Mouse (Mus musculus) hindbrain, embryonic 10.5 days (tissue): ENCODE measurements around the gene Polk. TPM values are rescaled to one million over a fixed set of nuclear protein-coding genes. Genes with fewer than 3 reads are reported as not detected.

Experiments used
- DNase-seq: peaks from one replicate; pipeline ENCODE4 v3.0.0-alpha.2; 2017; ENCODE audit warnings: low spot score
- H3K27ac ChIP-seq: fragments of 300-500 bp; sonication (generic); 2 replicates; pipeline ENCODE4 v1.5.1; 2016; ENCODE audit warnings: mild to moderate bottlenecking, moderate library complexity
- H3K27me3 ChIP-seq: fragments of 300-500 bp; sonication (generic); 2 replicates; pipeline ENCODE4 v1.6.1; 2016; ENCODE audit warnings: mild to moderate bottlenecking; ENCODE audit not compliant: poor library complexity, insufficient read depth, severe bottlenecking
- H3K36me3 ChIP-seq: fragments of 300-500 bp; sonication (generic); 2 replicates; pipeline ENCODE4 v1.6.1; 2016; ENCODE audit warnings: mild to moderate bottlenecking, moderate library complexity
- H3K4me1 ChIP-seq: fragments of 300-500 bp; sonication (generic); replicated peaks from 2 replicates; pipeline ENCODE4 v1.6.1; 2016; ENCODE audit warnings: mild to moderate bottlenecking
- H3K4me3 ChIP-seq: fragments of 300-500 bp; sonication (generic); 2 replicates; pipeline ENCODE4 v1.5.1; 2016; ENCODE audit warnings: mild to moderate bottlenecking, moderate library complexity
- H3K9me3 ChIP-seq: fragments of 300-500 bp; sonication (generic); 2 replicates; pipeline ENCODE4 v1.6.1; 2016; ENCODE audit warnings: mild to moderate bottlenecking, moderate library complexity
- WGBS: fragments of 180-500 bp; shearing (Covaris S2); methylation state at CpG from one replicate; pipeline ENCODE4 v1.1.7; 2016; 5-methylcytosine and 5-hydroxymethylcytosine counted together
- polyA plus RNA-seq: library from polyadenylated mRNA; unstranded; fragments of >200 nt; fragmentation: Nextera tagmentation; extraction: Ambion mirVana; gene quantifications from 2 replicates; pipeline ENCODE4 v1.2.1, GENCODE M21; 2016

The Polk gene
- polyA plus RNA-seq, 1 experiment from 2014 or later, result 7.5 TPM

GRCm38 (mm10) chr13:96544506-96544905, 2.1 kb upstream of the Polk start:
- Histone ChIP-seq H3K36me3 (peaks cover 5% of the 10 kb centered on the region), H3K9me3 (no peaks in the 10 kb centered on the region), H3K4me3 (no peak overlapping the region), H3K4me1 (peaks cover 21% of the 10 kb centered on the region), H3K27me3 (no peaks in the 10 kb centered on the region), H3K27ac (no peak overlapping the region)
- no peak for DNase-seq
- 81% methylated on average over 2 of the region's 2 CpGs for WGBS

GRCm38 (mm10) chr13:96542901-96543891, 817 bp upstream of the Polk start:
- no peaks in the 10 kb centered on the region for H3K27me3 ChIP-seq
- H3K27ac ChIP-seq, result peak overlapping the region; percentile 98
- H3K9me3 ChIP-seq, result no peaks in the 10 kb centered on the region
- peaks cover 21% of the 10 kb centered on the region for H3K4me1 ChIP-seq
- peak overlapping the region; percentile 99 for H3K4me3 ChIP-seq
- DNase-seq, result no peak
- under 1% methylated on average over 73 of the region's 73 CpGs for WGBS
- no peaks in the 10 kb centered on the region for H3K36me3 ChIP-seq

DNA sequence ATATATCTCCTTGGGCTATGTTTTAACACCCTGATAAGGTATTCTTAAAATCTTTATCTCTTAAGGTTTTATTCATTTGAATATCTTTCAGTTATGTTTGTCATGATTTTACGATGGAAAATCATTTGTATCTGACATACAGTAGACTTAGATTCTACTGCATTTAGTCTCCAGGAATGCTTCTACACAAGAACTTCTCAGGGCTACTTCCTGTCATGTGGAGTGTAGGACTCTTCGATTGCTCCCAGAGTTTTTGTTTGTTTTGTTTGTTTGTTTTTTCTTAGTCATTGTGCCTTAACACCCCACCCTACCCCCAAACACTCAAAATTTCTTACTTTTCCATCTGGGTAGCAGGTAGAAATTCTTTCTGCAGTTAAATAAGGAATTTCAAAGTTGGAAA, 998 bp downstream of the Polk start:
- DNase-seq, result no peak
- Histone ChIP-seq H3K4me1 (peaks cover 21% of the 10 kb centered on the region), H3K27ac (no peak overlapping the region), H3K4me3 (peak overlapping the region; percentile 99), H3K27me3 (no peaks in the 10 kb centered on the region), H3K9me3 (no peaks in the 10 kb centered on the region), H3K36me3 (no peaks in the 10 kb centered on the region)
- 44% methylated on average over 2 of the region's 2 CpGs for WGBS

DNA sequence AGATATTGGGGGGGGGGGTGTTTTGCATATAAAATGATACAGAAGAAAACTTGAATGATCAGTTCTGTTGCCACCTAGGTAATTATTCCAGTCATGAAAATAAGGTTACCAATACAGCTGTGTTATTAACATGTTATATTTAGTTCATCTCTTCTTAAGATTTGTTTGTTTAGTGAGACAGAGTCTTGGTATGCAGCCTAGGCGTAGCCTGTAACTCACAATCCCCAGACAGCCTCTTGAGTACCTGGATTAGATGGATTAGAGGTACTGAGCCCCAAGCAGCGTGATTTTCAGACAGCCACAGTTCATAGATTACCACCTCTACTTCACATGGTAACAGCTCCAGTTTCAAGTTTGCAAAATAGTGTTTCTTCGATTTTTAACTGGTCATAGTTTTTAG, 4.3 kb downstream of the Polk start:
- H3K4me3 ChIP-seq, result no peak overlapping the region
- WGBS, result 82% methylated on average over 3 of the region's 3 CpGs
- H3K9me3 ChIP-seq, result no peaks in the 10 kb centered on the region
- no peaks in the 10 kb centered on the region for H3K36me3 ChIP-seq
- DNase-seq, result no peak
- H3K4me1 ChIP-seq, result peaks cover 15% of the 10 kb centered on the region
- H3K27me3 ChIP-seq, result no peaks in the 10 kb centered on the region
- no peak overlapping the region for H3K27ac ChIP-seq

GRCm38 (mm10) chr13:96536821-96537572, 5.4 kb downstream of the Polk start:
- peaks cover 17% of the 10 kb centered on the region for H3K4me1 ChIP-seq
- no peak overlapping the region for H3K27ac ChIP-seq
- DNase-seq, result no peak
- H3K9me3 ChIP-seq, result no peaks in the 10 kb centered on the region
- H3K27me3 ChIP-seq, result no peaks in the 10 kb centered on the region
- H3K4me3 ChIP-seq, result no peak overlapping the region
- H3K36me3 ChIP-seq, result no peaks in the 10 kb centered on the region
- 89% methylated on average over 5 of the region's 5 CpGs for WGBS

- WGBS, result 44% methylated on average over 2 of the region's 2 CpGs
- H3K36me3 ChIP-seq, result peaks cover 8% of the 10 kb centered on the region
- no peaks in the 10 kb centered on the region for H3K9me3 ChIP-seq
- peaks cover 6% of the 10 kb centered on the region for H3K4me1 ChIP-seq
- DNase-seq, result no peak
- H3K27me3 ChIP-seq, result no peaks in the 10 kb centered on the region
- no peak overlapping the region for H3K4me3 ChIP-seq
- no peak overlapping the region for H3K27ac ChIP-seq
These were observed 8.6 kb downstream of the Polk start for GRCm38 (mm10) chr13:96533742-96534141.

- no peaks in the 10 kb centered on the region for H3K27me3 ChIP-seq
- no peak overlapping the region for H3K27ac ChIP-seq
- 91% methylated on average over 6 of the region's 6 CpGs for WGBS
- no peak for DNase-seq
- no peaks in the 10 kb centered on the region for H3K9me3 ChIP-seq
- peaks cover 6% of the 10 kb centered on the region for H3K4me1 ChIP-seq
- no peak overlapping the region for H3K4me3 ChIP-seq
- H3K36me3 ChIP-seq, result peaks cover 14% of the 10 kb centered on the region
These were observed 10.2 kb downstream of the Polk start for GRCm38 (mm10) chr13:96532176-96532575.

DNA sequence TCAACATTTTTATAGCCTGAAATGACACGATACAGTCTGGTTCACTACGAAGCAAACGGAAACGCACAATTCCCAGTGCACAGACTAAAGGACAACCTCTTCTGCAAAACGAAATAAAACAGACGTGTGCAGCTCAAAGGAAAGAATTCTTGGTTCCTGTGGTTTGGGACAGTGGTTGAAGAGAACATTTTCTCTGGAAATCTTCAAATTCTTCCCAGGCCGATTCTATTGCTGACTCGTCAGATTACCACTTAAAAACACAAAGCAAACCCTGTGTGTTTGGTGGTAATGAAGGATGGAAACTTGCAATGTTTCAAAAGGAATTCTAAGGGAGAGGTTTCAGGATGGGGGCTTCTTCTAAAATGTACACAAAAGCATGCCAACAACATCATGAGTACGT, 12.3 kb downstream of the Polk start:
- H3K27ac ChIP-seq, result no peak overlapping the region
- no peak overlapping the region for H3K4me3 ChIP-seq
- no peaks in the 10 kb centered on the region for H3K27me3 ChIP-seq
- peaks cover 14% of the 10 kb centered on the region for H3K36me3 ChIP-seq
- DNase-seq, result no peak
- WGBS, result 95% methylated on average over 9 of the region's 9 CpGs
- H3K4me1 ChIP-seq, result peaks cover 6% of the 10 kb centered on the region
- no peaks in the 10 kb centered on the region for H3K9me3 ChIP-seq

- Histone ChIP-seq H3K36me3 (peaks cover 14% of the 10 kb centered on the region), H3K4me3 (no peak overlapping the region), H3K4me1 (peaks cover 6% of the 10 kb centered on the region), H3K9me3 (no peaks in the 10 kb centered on the region), H3K27me3 (no peaks in the 10 kb centered on the region), H3K27ac (no peak overlapping the region)
- no peak for DNase-seq
- 92% methylated on average over 3 of the region's 3 CpGs for WGBS
These were observed 12.8 kb downstream of the Polk start for GRCm38 (mm10) chr13:96529542-96529941.

- DNase-seq, result no peak
- no peak overlapping the region for H3K4me3 ChIP-seq
These were observed 13.6 kb downstream of the Polk start for GRCm38 (mm10) chr13:96528776-96529175.

DNA sequence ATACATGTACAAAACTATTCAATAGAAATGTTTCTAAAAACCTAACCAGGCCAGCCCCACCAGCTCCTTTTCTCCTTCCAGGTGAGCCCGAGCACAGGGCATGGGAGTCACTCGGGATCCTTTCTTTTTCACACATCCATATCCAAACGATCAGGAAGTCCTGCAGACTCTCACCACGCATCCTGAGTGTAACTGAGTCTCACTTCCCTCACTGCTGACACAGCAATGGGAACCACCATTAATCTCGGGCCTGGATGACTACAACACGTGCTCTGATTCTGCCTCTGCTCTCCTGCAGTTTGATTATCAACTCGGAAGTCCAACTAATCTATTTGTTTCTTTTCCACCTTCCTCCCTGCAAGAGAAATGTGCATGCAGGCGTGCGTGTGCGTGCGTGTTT, 14.5 kb downstream of the Polk start:
- H3K27ac ChIP-seq, result no peak overlapping the region
- H3K9me3 ChIP-seq, result no peaks in the 10 kb centered on the region
- H3K36me3 ChIP-seq, result peaks cover 14% of the 10 kb centered on the region
- no peak for DNase-seq
- H3K4me3 ChIP-seq, result no peak overlapping the region
- 90% methylated on average over 11 of the region's 11 CpGs for WGBS
- H3K27me3 ChIP-seq, result no peaks in the 10 kb centered on the region
- peaks cover under 1% of the 10 kb centered on the region; the same call in 1 of the 2 replicates for H3K4me1 ChIP-seq

More at GRCm38 (mm10) chr13:96528776-96529175, 13.6 kb downstream of the Polk start:
- peaks cover 6% of the 10 kb centered on the region for H3K4me1 ChIP-seq
- peaks cover 14% of the 10 kb centered on the region for H3K36me3 ChIP-seq
- no peaks in the 10 kb centered on the region for H3K9me3 ChIP-seq
- no peak overlapping the region for H3K27ac ChIP-seq
- H3K27me3 ChIP-seq, result no peaks in the 10 kb centered on the region
- 87% methylated on average over 3 of the region's 3 CpGs for WGBS

GRCm38 (mm10) chr13:96527022-96527421, 15.4 kb downstream of the Polk start:
- Histone ChIP-seq H3K4me3 (no peak overlapping the region), H3K27me3 (no peaks in the 10 kb centered on the region), H3K27ac (no peak overlapping the region), H3K4me1 (no peaks in the 10 kb centered on the region), H3K9me3 (no peaks in the 10 kb centered on the region), H3K36me3 (peaks cover 14% of the 10 kb centered on the region)
- 95% methylated on average over 3 of the region's 3 CpGs for WGBS
- no peak for DNase-seq

- Histone ChIP-seq H3K36me3 (peaks cover 6% of the 10 kb centered on the region; the same call in 1 of the 2 replicates), H3K27me3 (no peaks in the 10 kb centered on the region), H3K4me1 (no peaks in the 10 kb centered on the region), H3K4me3 (no peak overlapping the region), H3K9me3 (no peaks in the 10 kb centered on the region), H3K27ac (no peak overlapping the region)
- no peak for DNase-seq
- WGBS, result 93% methylated on average over 3 of the region's 3 CpGs
These were observed 21.1 kb downstream of the Polk start for GRCm38 (mm10) chr13:96521294-96521693.
